Mouse (Mus musculus): ENCODE data around the gene Pacsin3. TPM values are rescaled to one million over a fixed set of nuclear protein-coding genes. Genes with fewer than 3 reads are reported as not detected.

The Pacsin3 gene
- polyA plus RNA-seq, 1 experiment from 2014 or later: 15.8 TPM

- Histone ChIP-seq H3K9ac (no peak overlapping the region), H3K4me2 (no peak overlapping the region), H3K27ac (replicated peaks) (no peak overlapping the region), H3K4me1 (replicated peaks) (peaks cover 11% of the 10 kb centered on the region), H3K27me3 (no peaks in the 10 kb centered on the region), H3K36me3 (replicated peaks) (no peaks in the 10 kb centered on the region), H3K4me3 (replicated peaks) (no peak overlapping the region), H3K9me3 (replicated peaks) (no peaks in the 10 kb centered on the region)
- 68% methylated on average over 13 of the region's 13 CpGs for WGBS (ENCODE audit: insufficient replicate concordance)
- no peak for ATAC-seq (ENCODE audit: insufficient read depth)
These were observed 28.8 kb downstream of the Pacsin3 start for GRCm38 (mm10) chr2:91284375-91285199.

- Histone ChIP-seq H3K4me1 (replicated peaks) (peaks cover 11% of the 10 kb centered on the region), H3K27me3 (no peaks in the 10 kb centered on the region)
- WGBS (ENCODE audit: insufficient replicate concordance): 15% methylated on average over 7 of the region's 7 CpGs
These were observed 30.2 kb downstream of the Pacsin3 start for GRCm38 (mm10) chr2:91285885-91286505.

DNA sequence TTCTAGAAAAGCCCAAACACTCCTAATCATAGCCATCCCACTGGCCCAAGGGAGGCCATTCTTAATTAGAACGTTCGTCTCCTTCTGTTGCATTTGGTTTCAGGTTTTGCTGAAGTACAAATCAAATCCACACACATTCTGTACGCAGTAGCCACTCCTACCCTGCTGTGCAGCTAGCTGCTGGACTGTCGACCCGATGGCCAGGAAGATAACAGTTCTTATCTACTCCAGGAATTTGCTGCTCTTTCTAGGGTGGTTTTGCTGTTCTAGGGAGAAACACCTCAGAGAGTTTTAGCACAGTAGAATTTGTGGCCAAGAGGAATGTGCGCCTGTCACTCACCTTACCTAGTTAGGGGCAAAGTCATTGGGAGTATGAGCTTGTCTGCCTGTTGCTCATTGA, 31.8 kb downstream of the Pacsin3 start:
- H3K4me2 ChIP-seq: no peak overlapping the region
- H3K9me3 ChIP-seq (replicated peaks): no peaks in the 10 kb centered on the region
- no peaks in the 10 kb centered on the region for H3K27me3 ChIP-seq
- no peak overlapping the region for H3K9ac ChIP-seq
- H3K36me3 ChIP-seq (replicated peaks): no peaks in the 10 kb centered on the region
- peaks cover 9% of the 10 kb centered on the region for H3K4me1 ChIP-seq (replicated peaks)
- no peak overlapping the region for H3K27ac ChIP-seq (replicated peaks)
- ATAC-seq (ENCODE audit: insufficient read depth): peak; percentile 36
- 24% methylated on average over 6 of the region's 6 CpGs for WGBS (ENCODE audit: insufficient replicate concordance)
- H3K4me3 ChIP-seq (replicated peaks): no peak overlapping the region

More at GRCm38 (mm10) chr2:91285885-91286505, 30.2 kb downstream of the Pacsin3 start:
- Histone ChIP-seq H3K36me3 (replicated peaks) (no peaks in the 10 kb centered on the region), H3K9ac (no peak overlapping the region), H3K27ac (replicated peaks) (no peak overlapping the region), H3K4me2 (no peak overlapping the region), H3K4me3 (replicated peaks) (no peak overlapping the region), H3K9me3 (replicated peaks) (no peaks in the 10 kb centered on the region)
- no peak for ATAC-seq (ENCODE audit: insufficient read depth)

- Histone ChIP-seq H3K4me3 (replicated peaks) (no peak overlapping the region), H3K4me2 (no peak overlapping the region), H3K36me3 (replicated peaks) (no peaks in the 10 kb centered on the region), H3K4me1 (replicated peaks) (peaks cover 9% of the 10 kb centered on the region), H3K27me3 (no peaks in the 10 kb centered on the region), H3K9ac (no peak overlapping the region), H3K9me3 (replicated peaks) (no peaks in the 10 kb centered on the region), H3K27ac (replicated peaks) (no peak overlapping the region)
- no peak for ATAC-seq (ENCODE audit: insufficient read depth)
- WGBS (ENCODE audit: insufficient replicate concordance): 70% methylated on average over 12 of the region's 12 CpGs
These were observed 35.6 kb downstream of the Pacsin3 start for GRCm38 (mm10) chr2:91291197-91292007.

DNA sequence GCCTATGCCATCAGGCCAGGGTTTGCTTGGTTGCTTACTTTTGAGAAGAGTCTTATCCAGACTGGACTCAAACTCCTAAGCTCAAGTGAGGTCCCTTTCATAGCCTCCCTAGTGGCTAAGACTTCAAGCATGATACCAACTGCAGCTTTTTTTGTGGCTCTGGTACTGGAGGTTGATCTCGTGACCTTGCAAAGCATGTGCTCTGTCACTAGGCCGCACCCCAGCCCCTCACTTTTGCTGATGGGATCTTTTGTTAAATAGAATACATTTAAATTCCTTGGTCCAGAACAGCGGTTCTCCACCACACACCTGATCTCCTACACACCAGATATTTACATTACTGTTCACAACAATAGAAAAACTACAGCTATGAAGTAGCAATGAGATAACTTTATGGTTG, 38.5 kb downstream of the Pacsin3 start:
- Histone ChIP-seq H3K27ac (replicated peaks) (no peak overlapping the region), H3K9ac (no peak overlapping the region), H3K9me3 (replicated peaks) (no peaks in the 10 kb centered on the region), H3K36me3 (replicated peaks) (no peaks in the 10 kb centered on the region), H3K4me1 (replicated peaks) (no peaks in the 10 kb centered on the region), H3K27me3 (no peaks in the 10 kb centered on the region), H3K4me2 (no peak overlapping the region), H3K4me3 (replicated peaks) (no peak overlapping the region)
- WGBS (ENCODE audit: insufficient replicate concordance): 71% methylated on average over 3 of the region's 3 CpGs
- no peak for ATAC-seq (ENCODE audit: insufficient read depth)

DNA sequence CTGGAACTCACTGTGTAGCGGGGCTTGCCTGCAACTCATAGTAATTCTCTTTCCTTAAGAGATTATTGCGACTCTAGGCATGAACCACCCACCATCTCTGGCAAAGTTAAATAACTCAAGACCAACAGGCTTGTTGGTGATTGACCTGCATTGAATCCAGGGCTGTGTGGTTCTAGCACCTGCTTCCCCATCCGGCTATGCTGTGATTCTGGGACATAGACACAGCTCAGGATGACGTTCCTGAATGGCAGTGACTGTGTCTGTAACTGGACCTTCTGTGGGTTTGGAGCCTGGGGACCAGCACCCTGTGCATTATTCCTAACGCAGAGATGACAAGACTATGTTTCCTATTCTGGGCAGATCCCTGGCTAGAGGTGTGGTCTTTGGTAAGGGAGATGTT, 40.1 kb downstream of the Pacsin3 start:
- no peak overlapping the region for H3K4me3 ChIP-seq (replicated peaks)
- H3K4me2 ChIP-seq: no peak overlapping the region
- no peak for ATAC-seq (ENCODE audit: insufficient read depth)
- no peaks in the 10 kb centered on the region for H3K27me3 ChIP-seq
- no peaks in the 10 kb centered on the region for H3K4me1 ChIP-seq (replicated peaks)
- no peak overlapping the region for H3K9ac ChIP-seq
- H3K27ac ChIP-seq (replicated peaks): no peak overlapping the region
- no peaks in the 10 kb centered on the region for H3K36me3 ChIP-seq (replicated peaks)
- 75% methylated on average over 5 of the region's 5 CpGs for WGBS (ENCODE audit: insufficient replicate concordance)
- no peaks in the 10 kb centered on the region for H3K9me3 ChIP-seq (replicated peaks)

GRCm38 (mm10) chr2:91299156-91299555, 43.4 kb downstream of the Pacsin3 start:
- Histone ChIP-seq H3K27me3 (no peaks in the 10 kb centered on the region), H3K9me3 (replicated peaks) (no peaks in the 10 kb centered on the region), H3K9ac (no peak overlapping the region), H3K4me3 (replicated peaks) (no peak overlapping the region), H3K36me3 (replicated peaks) (no peaks in the 10 kb centered on the region), H3K27ac (replicated peaks) (no peak overlapping the region), H3K4me2 (no peak overlapping the region), H3K4me1 (replicated peaks) (no peaks in the 10 kb centered on the region)
- ATAC-seq (ENCODE audit: insufficient read depth): no peak
- 57% methylated on average over 3 of the region's 3 CpGs for WGBS (ENCODE audit: insufficient replicate concordance)

- H3K4me2 ChIP-seq: no peak overlapping the region
- no peak overlapping the region for H3K9ac ChIP-seq
- no peak for ATAC-seq (ENCODE audit: insufficient read depth)
- H3K27me3 ChIP-seq: no peaks in the 10 kb centered on the region
- WGBS (ENCODE audit: insufficient replicate concordance): 61% methylated on average over 2 of the region's 2 CpGs
- H3K27ac ChIP-seq (replicated peaks): no peak overlapping the region
- no peak overlapping the region for H3K4me3 ChIP-seq (replicated peaks)
- no peaks in the 10 kb centered on the region for H3K9me3 ChIP-seq (replicated peaks)
- no peaks in the 10 kb centered on the region for H3K36me3 ChIP-seq (replicated peaks)
- H3K4me1 ChIP-seq (replicated peaks): no peaks in the 10 kb centered on the region
These were observed 45.0 kb downstream of the Pacsin3 start for GRCm38 (mm10) chr2:91300784-91301183.

DNA sequence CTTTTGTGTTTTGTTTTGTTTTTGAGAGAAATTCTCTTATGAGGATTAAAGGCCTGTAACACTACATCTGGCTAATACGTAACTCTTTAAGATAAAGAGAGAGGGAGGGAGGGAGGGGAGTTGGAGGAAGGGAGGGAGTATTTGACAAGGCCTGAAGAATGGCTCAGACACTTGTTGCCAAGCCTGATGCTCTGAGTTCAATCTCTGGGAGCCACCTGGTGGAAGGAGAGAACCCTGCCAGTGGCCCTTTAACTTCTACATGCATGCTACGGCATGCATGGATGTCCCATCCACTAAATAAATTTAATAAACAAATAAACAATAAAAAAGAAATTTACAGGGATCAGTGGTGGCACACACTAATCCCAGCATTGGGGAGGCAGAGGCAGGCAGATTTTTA, 46.1 kb downstream of the Pacsin3 start:
- Histone ChIP-seq H3K36me3 (replicated peaks) (no peaks in the 10 kb centered on the region), H3K4me1 (replicated peaks) (no peaks in the 10 kb centered on the region), H3K9me3 (replicated peaks) (no peaks in the 10 kb centered on the region), H3K4me2 (no peak overlapping the region), H3K27me3 (no peaks in the 10 kb centered on the region), H3K4me3 (replicated peaks) (no peak overlapping the region), H3K9ac (no peak overlapping the region), H3K27ac (replicated peaks) (no peak overlapping the region)
- no peak for ATAC-seq (ENCODE audit: insufficient read depth)
- whole genome bisulfite sequencing (ENCODE audit: insufficient replicate concordance): 44% methylated on average over 2 of the region's 2 CpGs

- Histone ChIP-seq H3K9me3 (replicated peaks) (no peaks in the 10 kb centered on the region), H3K36me3 (replicated peaks) (no peaks in the 10 kb centered on the region), H3K27me3 (no peaks in the 10 kb centered on the region), H3K4me2 (no peak overlapping the region), H3K4me1 (replicated peaks) (no peaks in the 10 kb centered on the region), H3K4me3 (replicated peaks) (no peak overlapping the region), H3K27ac (replicated peaks) (no peak overlapping the region), H3K9ac (no peak overlapping the region)
- 54% methylated on average over 3 of the region's 3 CpGs for WGBS (ENCODE audit: insufficient replicate concordance)
- no peak for ATAC-seq (ENCODE audit: insufficient read depth)
These were observed 47.1 kb downstream of the Pacsin3 start for GRCm38 (mm10) chr2:91302845-91303244.

- no peaks in the 10 kb centered on the region for H3K4me1 ChIP-seq (replicated peaks)
- no peak for ATAC-seq (ENCODE audit: insufficient read depth)
- H3K36me3 ChIP-seq (replicated peaks): no peaks in the 10 kb centered on the region
- no peaks in the 10 kb centered on the region for H3K9me3 ChIP-seq (replicated peaks)
- H3K27ac ChIP-seq (replicated peaks): no peak overlapping the region
- no peak overlapping the region for H3K4me3 ChIP-seq (replicated peaks)
- 73% methylated on average over 9 of the region's 9 CpGs for WGBS (ENCODE audit: insufficient replicate concordance)
- no peak overlapping the region for H3K4me2 ChIP-seq
- no peaks in the 10 kb centered on the region for H3K27me3 ChIP-seq
- H3K9ac ChIP-seq: no peak overlapping the region
These were observed 50.2 kb downstream of the Pacsin3 start for GRCm38 (mm10) chr2:91305926-91306325.
